Mouse (Mus musculus): ENCODE results near the gene Tbc1d9.

DNA sequence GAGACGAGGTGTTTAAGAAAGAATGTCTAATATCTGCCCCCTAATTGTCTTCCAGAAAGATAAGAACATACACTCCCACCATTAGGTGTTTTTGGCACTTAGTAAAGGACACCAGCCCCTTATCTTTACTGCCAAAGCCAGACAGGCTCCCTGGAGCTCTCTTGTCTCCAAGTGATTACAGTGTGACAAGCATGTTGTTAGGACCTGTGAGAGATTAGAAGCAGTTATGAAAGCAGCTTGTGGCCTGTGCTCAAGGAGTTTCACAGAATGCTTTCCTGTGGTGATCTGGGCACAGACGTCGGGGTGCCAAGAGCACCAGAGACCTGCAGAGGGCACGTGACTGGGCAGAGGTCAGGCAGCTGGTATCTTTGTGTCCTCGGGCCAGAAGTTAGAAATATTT, 49.9 kb downstream of the Tbc1d9 start:
- TF ChIP-seq POLR2A (IDR thresholded peaks at IDR 0.05; ENCODE audit: borderline replicate concordance, control insufficient read depth, low read depth, low read length) (no peak), CTCF (IDR thresholded peaks at IDR 0.05; ENCODE audit: control insufficient read depth, insufficient read depth, low read length) (no peak)

All from bone marrow, adult 2 months (tissue).